Mouse (Mus musculus): Measurements from ENCODE around the gene Gm10118. TPM values are rescaled to one million over a fixed set of nuclear protein-coding genes. Genes with fewer than 3 reads are reported as not detected.

The Gm10118 gene
- total RNA-seq (2021) = not detected

GRCm38 (mm10) chr10:63927334-63927733 is at the start of gene Gm10118:
Gm10118 (minus strand) TSS chr10:63927434.
- intact Hi-C loops (cut with DNase I) = no loop called here
- no peak for DNase-seq (ENCODE audit: low spot score)

GRCm38 (mm10) chr10:63972300-63972699 is 45.1 kb upstream of the Gm10118 start:
- no peak for DNase-seq (ENCODE audit: low spot score)
- intact Hi-C loops (cut with DNase I) = no loop called here

- intact Hi-C loops (cut with DNase I) = no loop called here
- DNase-seq (ENCODE audit: low spot score) = peak; percentile 53
Observed at GRCm38 (mm10) chr10:63954308-63954930, 27.2 kb upstream of the Gm10118 start.

GRCm38 (mm10) chr10:63951481-63951880 is 24.2 kb upstream of the Gm10118 start:
- intact Hi-C loops (cut with DNase I) = no loop called here
- no peak for DNase-seq (ENCODE audit: low spot score)

GRCm38 (mm10) chr10:63950867-63951266 is 23.6 kb upstream of the Gm10118 start:
- intact Hi-C loops (cut with DNase I) = no loop called here
- peak; percentile 13 for DNase-seq (ENCODE audit: low spot score)

- intact Hi-C loops (cut with DNase I) = no loop called here
- no peak for DNase-seq (ENCODE audit: low spot score)
Observed at GRCm38 (mm10) chr10:63947266-63947665, 20.0 kb upstream of the Gm10118 start.

- intact Hi-C loops (cut with DNase I) = no loop called here
- DNase-seq (ENCODE audit: low spot score) = no peak
Observed at GRCm38 (mm10) chr10:63945534-63945933, 18.3 kb upstream of the Gm10118 start.

GRCm38 (mm10) chr10:63933946-63934345 is 6.7 kb upstream of the Gm10118 start:
- DNase-seq (ENCODE audit: low spot score) = no peak
- intact Hi-C loops (cut with DNase I) = no loop called here

- intact Hi-C loops (cut with DNase I) = loop anchor here (5.0 kb wide), 1 partner anchor 88 kb away; no protein-coding TSS in a partner anchor
- no peak for DNase-seq (ENCODE audit: low spot score)
Observed at GRCm38 (mm10) chr10:63908878-63909277, 18.4 kb downstream of the Gm10118 start.

GRCm38 (mm10) chr10:63899891-63900290 is 27.3 kb downstream of the Gm10118 start:
- no peak for DNase-seq (ENCODE audit: low spot score)
- intact Hi-C loops (cut with DNase I) = no loop called here

- intact Hi-C loops (cut with DNase I) = no loop called here
- no peak for DNase-seq (ENCODE audit: low spot score)
Observed at GRCm38 (mm10) chr10:63894612-63895011, 32.6 kb downstream of the Gm10118 start.

- intact Hi-C loops (cut with DNase I) = no loop called here
- DNase-seq (ENCODE audit: low spot score) = peak; percentile 14
Observed at GRCm38 (mm10) chr10:63886449-63887088, 40.7 kb downstream of the Gm10118 start.

GRCm38 (mm10) chr10:63880462-63880903 is 46.8 kb downstream of the Gm10118 start:
- DNase-seq (ENCODE audit: low spot score) = peak; percentile 79
- intact Hi-C loops (cut with DNase I) = no loop called here

Other genes starting within 250 kb of the Gm10118 start
- gene Lrrtm3, start 162.8 kb upstream of the Gm10118 start, total RNA-seq (2021) = under 1 TPM in 1 of 2 experiments, not detected in 1; 0.21 TPM

Data from heart, postnatal 25 days (tissue).